Mouse (Mus musculus) macrophage (primary cell): ENCODE measurements around the gene Nop14. TPM values are rescaled to one million over a fixed set of nuclear protein-coding genes. Genes with fewer than 3 reads are reported as not detected.

Experiments used
- H3K27ac ChIP-seq: fragments of 350-480 bp; formaldehyde crosslinking; 2 replicates; pipeline ENCODE4 v1.9.0; 2021
- H3K36me3 ChIP-seq: fragments of 350-480 bp; formaldehyde crosslinking; 2 replicates; pipeline ENCODE4 v1.9.0; 2021; ENCODE audit errors: inconsistent target
- H3K4me3 ChIP-seq: fragments of 350-480 bp; formaldehyde crosslinking; 2 replicates; pipeline ENCODE4 v1.9.0; 2021; ENCODE audit errors: inconsistent target
- H3K79me2 ChIP-seq: fragments of 350-480 bp; formaldehyde crosslinking; 2 replicates; pipeline ENCODE4 v1.9.0; 2021; ENCODE audit errors: inconsistent target
- WGBS: methylation state at CpG from one replicate; pipeline ENCODE4 v1.1.7; 2026; ENCODE audit warnings: inconsistent platforms; ENCODE audit not compliant: missing documents; 5-methylcytosine and 5-hydroxymethylcytosine counted together
- polyA plus RNA-seq: library from polyadenylated mRNA; stranded (reverse); fragments of 250-400 nt; gene quantifications from 3 replicates; pipeline ENCODE4 v1.2.4, GENCODE M21; 2018; ENCODE audit warnings: inconsistent platforms

Gene Nop14
- polyA plus RNA-seq, 1 experiment from 2014 or later: 48.1 TPM

DNA sequence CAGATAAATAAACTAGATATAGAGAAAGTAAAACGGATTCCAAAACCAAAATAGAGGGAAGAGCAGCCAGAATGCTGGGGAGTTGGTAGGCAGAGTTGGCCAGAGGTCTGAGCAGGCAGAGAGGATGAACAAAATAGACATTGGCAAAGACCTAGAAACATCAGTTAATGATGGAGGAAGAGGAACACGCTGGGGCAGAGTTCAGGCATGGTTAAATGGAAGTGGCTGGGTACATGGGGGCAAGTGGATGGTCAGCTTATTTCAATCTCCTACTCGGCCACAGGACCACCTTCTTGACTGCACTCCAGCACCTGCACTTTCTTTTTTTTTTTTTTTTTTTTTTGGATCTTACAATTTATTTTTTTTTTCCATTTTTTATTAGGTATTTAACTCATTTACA lies 18.0 kb downstream of the Nop14 start:
- 100% methylated on average over 3 of the region's 3 CpGs for WGBS
- H3K36me3 ChIP-seq: peaks cover 72% of the 10 kb centered on the region
- no peak overlapping the region for H3K27ac ChIP-seq
- H3K79me2 ChIP-seq: no peaks in the 10 kb centered on the region
- no peak overlapping the region for H3K4me3 ChIP-seq

DNA sequence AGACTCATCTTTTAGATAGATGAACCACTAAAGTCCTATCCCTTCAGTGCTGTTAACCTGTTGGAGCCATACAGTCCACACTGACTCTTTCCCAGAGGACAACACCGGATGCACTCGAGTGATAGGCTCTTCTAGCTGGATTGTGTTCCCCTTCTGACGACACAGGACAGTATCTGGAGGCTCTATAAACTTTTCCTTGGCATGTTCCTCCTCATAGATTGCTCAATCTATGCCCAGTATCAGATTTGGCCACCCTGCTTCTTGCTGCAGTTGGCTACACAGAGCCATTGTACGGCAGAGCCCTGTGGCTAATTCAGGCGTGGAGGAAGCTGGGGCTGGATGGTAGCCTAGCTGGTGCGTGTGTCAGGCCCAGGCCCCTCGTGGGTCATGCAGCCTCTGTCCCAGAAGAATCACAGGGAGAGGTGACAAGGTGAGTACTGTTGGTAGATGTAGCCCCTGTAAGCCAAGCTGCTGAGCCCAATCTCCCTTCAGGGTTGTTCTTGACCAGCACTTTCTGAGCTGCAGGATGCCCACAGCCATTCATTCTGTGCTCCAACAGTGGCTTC lies 22.3 kb downstream of the Nop14 start:
- peak overlapping the region; percentile 76; the same call in 1 of the 2 replicates for H3K27ac ChIP-seq
- H3K4me3 ChIP-seq: peak overlapping the region; percentile 88; the same call in 1 of the 2 replicates
- H3K36me3 ChIP-seq: peaks cover 40% of the 10 kb centered on the region; the same call in 1 of the 2 replicates

DNA sequence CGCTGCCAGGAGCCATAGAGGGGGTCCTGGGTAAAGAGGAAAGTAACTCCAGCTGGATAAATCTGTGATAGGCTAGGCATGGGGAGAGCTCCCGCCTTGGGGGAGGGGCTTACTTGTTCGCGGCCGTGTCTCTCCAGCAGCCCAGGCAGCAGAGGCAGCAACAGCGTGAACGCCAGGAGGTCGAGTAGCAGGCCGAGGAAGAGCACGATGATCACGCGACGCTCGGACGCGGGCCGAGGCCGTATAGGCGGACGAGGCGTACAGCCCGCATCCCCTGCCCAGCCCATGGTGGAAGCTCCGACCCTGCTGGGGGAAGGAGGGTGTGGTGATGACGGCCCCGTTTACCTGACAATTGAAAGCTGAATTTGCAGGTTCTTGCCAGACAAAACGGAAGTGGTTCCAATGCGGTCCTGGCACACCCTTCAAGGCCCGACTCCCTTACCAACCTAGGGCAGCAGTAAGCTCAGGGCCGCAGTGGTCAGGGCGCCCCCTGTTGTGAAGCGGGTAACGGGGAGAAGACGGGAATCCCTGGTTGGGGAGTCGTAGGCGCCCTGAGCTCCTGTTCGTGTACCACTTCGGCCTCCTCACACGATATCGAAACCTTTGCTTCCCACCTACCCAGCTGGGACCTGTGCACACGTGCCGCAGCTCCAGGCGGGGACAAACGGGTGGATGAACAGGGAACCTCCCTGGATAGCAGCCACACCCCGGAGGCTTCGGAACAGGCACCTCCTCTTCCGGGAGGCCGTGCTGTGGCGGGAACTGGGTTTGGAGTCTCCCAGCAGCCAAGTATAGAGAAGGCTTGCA lies 23.3 kb downstream of the Nop14 start, which contains the start of gene Mfsd10:
Gene Mfsd10 (minus strand): TSS at position 732 of the 807 bp plus-strand sequence.
- peak within 1 kb of the TSS; percentile 88 for H3K4me3 ChIP-seq
- peaks cover 12% of the 10 kb centered on the region; the same call in 1 of the 2 replicates for H3K79me2 ChIP-seq
- WGBS: under 1% methylated on average over 46 of the region's 48 CpGs
- peak within 1 kb of the TSS; percentile 76 for H3K27ac ChIP-seq
- H3K36me3 ChIP-seq: peaks cover 49% of the 10 kb centered on the region

More for the DNA sequence above, 22.3 kb downstream of the Nop14 start:
- 30% methylated on average over 7 of the region's 7 CpGs for WGBS
- peaks cover 12% of the 10 kb centered on the region; the same call in 1 of the 2 replicates for H3K79me2 ChIP-seq

DNA sequence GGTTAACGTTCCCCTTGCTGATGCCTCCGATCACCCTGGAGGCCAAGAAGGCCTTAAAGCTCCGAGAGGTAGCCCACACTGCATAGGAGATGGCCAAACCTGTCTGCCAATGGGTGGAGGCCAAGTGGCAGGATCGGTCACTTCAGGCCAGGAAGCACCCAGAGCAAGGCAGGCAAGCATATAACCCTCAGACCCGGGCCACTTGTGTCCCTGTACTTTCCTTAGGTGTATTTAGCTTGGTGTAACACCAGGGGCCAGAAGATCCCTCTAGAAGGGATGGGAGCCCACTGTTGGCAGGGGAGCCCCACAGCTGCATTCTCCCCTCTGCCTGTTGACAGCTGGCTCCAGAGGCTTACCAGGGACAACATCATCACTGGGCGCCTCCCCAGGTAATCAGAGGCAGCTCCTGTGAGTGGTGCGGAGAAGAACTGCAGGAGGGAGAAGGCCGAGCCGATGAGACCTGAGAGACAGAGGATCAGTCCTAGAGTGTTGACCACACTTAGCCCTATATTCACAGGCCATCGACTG lies 24.2 kb downstream of the Nop14 start:
- Histone ChIP-seq H3K36me3 (peaks cover 50% of the 10 kb centered on the region), H3K27ac (peak overlapping the region; percentile 76; the same call in 1 of the 2 replicates), H3K4me3 (peak overlapping the region; percentile 88), H3K79me2 (peaks cover 12% of the 10 kb centered on the region; the same call in 1 of the 2 replicates)
- 88% methylated on average over 10 of the region's 10 CpGs for WGBS

DNA sequence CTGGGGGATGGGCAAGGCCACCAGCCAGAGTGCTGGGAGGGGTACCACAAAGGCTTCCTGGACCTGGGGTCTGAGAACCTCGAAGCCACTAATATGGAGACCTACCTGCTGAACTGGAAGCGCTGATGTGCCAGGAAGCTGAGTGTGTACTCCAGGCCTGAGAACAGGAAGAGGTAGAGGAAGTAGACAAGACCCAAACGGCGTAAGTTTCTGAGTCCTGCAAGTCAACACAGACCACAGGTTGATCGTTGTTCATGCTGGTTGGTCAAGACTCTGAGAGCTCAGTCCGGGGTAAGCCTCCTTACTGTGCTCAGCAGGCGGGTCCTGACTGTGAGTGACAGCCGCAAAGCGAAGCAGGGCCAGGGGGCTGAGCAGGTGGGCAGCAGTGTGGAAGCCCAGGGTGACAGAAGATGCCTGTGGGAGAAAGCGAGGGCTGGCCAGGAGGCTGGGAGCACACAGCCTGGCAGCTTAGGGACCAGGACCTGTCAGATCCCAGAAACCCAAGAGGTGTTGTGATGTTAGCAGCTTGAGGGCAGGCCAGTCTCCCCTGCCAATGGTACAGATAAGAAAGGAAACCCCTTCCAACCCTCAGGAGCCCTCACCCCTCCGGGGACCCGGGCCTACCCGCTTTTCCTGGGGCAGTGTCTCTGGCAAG lies 25.1 kb downstream of the Nop14 start:
- H3K79me2 ChIP-seq: peaks cover 12% of the 10 kb centered on the region; the same call in 1 of the 2 replicates
- H3K36me3 ChIP-seq: peaks cover 50% of the 10 kb centered on the region
- H3K4me3 ChIP-seq: no peak overlapping the region

DNA sequence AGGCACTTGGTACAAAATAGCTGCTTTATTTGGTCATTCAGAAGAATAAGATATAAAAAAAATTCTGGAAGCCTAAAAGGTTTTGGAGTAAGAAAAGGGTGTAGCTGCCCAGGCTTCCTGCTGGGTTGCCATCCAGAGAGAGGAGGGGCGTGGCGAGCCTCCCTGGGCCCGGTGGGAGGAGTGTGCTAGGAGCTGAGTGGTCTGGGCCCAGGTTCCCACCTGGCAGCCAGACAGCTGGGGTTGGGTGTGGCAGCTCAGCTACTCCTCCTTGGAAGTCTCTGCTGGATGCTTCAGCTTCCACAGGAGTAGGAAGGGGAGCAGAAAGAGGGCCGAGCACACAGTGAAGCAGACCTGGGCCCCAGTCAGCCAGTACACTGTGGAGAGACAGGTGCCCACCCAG lies 26.3 kb downstream of the Nop14 start:
- 82% methylated on average over 2 of the region's 4 CpGs for WGBS
- no peak overlapping the region for H3K4me3 ChIP-seq
- H3K36me3 ChIP-seq: peaks cover 51% of the 10 kb centered on the region
- H3K79me2 ChIP-seq: peaks cover 12% of the 10 kb centered on the region; the same call in 1 of the 2 replicates
- no peak overlapping the region for H3K27ac ChIP-seq

More for the DNA sequence above, 25.1 kb downstream of the Nop14 start:
- H3K27ac ChIP-seq: 0 out of 2 replicates have a peak overlapping the region, but pooled peaks have one; percentile 5
- 39% methylated on average over 13 of the region's 13 CpGs for WGBS

DNA sequence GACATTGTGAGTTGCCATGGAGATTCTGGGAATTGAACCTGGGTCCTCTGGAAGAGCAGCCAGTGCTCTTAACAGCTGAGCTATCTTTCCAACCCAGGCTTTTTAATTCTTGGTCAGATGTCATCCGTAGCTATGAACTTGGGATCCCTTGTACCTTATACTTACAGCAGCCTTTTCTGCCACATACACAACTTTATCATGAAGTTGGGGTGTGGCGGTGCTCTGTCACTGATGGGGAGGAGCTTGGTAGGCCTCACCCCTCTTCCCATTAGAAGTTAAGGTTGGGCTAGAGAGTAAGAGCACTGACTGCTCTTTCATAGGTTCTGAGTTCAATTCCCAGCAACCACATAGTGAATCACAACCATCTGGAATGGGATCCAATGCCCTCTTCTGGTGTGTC lies 27.0 kb downstream of the Nop14 start:
- WGBS: 94% methylated on average over 2 of the region's 2 CpGs
- H3K27ac ChIP-seq: no peak overlapping the region
- peaks cover 12% of the 10 kb centered on the region; the same call in 1 of the 2 replicates for H3K79me2 ChIP-seq
- peaks cover 53% of the 10 kb centered on the region for H3K36me3 ChIP-seq
- no peak overlapping the region for H3K4me3 ChIP-seq

DNA sequence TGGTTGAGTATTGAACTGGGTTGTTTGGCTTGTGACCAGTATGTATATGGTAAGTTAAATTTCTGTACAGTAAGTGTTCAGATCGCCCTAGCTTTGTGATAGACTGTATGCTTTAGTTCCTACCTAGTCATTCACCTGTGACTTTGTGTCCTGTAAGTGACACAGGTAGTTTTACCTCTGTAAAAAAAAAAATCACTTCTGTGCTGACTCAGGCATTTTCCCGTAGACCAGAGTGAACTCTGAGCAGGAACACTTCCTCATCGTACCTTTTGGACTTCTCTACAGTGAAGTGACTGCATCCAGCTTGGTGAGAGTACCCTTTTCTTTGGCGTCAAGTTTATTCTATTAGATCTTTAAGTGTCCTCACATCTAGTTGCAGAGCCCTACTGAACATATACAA lies 50.0 kb downstream of the Nop14 start:
- Histone ChIP-seq H3K4me3 (no peak overlapping the region), H3K79me2 (no peaks in the 10 kb centered on the region), H3K36me3 (peaks cover 71% of the 10 kb centered on the region), H3K27ac (no peak overlapping the region)
- WGBS: 76% methylated on average over 4 of the region's 4 CpGs

DNA sequence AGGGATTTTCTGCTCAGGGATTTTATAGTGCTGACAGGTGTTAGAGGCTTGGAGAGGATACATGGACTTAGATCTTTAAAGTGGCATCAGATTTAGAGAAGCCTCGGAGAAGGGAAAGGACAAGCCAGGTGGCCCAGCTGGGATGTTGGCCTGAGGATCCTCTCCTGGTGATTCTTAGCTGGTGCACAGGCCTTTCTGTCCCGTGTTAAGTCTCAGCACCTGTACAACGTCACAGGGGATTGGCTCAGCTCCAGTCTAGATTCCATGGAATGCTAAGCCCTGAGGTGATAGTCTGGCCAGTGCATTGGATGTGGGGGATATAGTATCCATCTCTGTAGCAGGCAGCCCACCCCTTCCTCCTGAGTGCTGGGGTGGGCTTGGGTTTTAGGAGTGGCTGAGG lies 51.7 kb downstream of the Nop14 start:
- Histone ChIP-seq H3K27ac (no peak overlapping the region), H3K36me3 (peaks cover 62% of the 10 kb centered on the region), H3K4me3 (no peak overlapping the region), H3K79me2 (no peaks in the 10 kb centered on the region)
- WGBS: 90% methylated on average over 3 of the region's 3 CpGs

DNA sequence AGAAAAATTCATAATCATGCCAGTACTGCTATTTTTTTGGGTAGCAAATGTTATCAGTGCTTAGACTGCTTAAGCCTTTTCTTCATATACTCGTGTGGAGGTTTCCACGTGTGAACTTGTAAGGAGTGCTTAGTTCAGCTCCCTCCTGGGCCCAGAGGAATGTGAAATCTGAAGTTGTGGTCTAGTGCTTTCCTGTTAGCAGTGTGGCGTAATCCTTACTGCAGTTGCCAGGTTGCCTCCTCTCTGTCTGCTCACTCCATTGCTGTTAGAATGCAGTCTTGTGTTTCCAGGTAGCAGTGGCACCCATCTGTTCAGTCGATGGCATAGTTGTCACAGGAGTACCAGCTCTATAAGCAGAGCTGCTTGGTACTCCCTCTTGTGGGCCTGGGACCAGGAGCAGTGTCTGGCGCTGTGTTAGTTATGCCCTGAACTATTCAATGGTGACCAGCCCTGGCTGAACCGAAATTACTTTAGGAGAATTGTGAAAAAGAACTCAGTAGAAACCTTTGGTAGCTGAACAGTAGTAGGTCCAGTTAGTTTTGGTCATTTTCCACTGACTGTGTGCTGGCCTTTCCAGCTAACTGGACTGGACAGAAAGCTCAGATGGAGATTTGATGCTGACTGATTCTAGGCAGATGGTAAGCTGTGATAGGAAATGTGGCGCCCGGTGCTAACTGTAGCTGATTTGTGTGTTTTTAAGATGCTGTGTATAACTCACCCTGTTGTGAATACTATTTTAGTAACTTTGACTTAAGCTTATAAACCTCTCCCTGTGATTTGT lies 52.7 kb downstream of the Nop14 start:
- H3K4me3 ChIP-seq: no peak overlapping the region
- peaks cover 65% of the 10 kb centered on the region for H3K36me3 ChIP-seq
- 60% methylated on average over 8 of the region's 8 CpGs for WGBS
- H3K27ac ChIP-seq: no peak overlapping the region
- H3K79me2 ChIP-seq: no peaks in the 10 kb centered on the region; the same call in 1 of the 2 replicates

DNA sequence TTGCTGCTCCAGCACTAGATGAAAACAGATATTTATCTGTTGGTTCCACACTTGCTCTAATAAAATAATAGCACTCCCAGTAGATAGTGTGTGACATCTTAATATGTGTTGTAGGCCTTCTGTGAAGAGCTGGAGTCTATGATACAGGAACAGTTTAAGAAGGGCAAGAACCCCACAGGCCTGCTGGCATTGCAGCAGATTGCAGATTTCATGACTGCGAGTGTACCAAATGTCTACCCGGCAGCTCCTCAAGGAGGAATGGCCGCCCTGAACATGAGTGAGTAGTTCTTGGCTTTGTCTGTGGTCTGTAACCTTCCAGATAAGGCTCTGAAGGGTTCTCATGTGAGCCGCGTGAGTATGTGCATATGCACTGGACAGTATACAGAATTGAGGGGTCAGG lies 55.4 kb downstream of the Nop14 start:
- Histone ChIP-seq H3K79me2 (no peaks in the 10 kb centered on the region; the same call in 1 of the 2 replicates), H3K27ac (no peak overlapping the region), H3K36me3 (peaks cover 65% of the 10 kb centered on the region), H3K4me3 (no peak overlapping the region)
- WGBS: 98% methylated on average over 5 of the region's 5 CpGs

DNA sequence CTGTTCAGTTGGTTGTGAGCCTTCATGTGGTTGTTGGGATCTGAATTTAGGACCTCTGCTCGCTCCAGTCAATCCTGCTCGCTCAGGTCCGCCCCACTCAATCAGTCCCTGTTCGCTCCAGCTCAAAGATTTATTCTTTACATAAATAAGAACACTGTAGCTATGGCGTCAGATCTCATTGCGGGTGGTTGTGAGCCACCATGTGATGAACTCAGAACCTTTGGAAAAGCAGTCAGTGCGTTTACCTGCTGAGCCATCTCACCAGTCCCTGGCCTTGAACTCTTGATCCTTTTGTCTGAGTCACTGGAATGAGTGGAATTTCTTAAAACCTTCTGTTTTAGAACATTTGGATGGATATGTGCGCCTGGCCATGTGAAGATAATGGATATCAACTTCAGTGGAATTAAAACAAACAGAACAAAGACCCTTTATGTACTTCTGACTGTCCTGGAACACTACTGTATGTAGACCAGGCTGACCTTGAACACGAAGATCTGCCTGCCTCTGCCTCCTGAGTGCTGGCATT lies 66.7 kb downstream of the Nop14 start:
- no peak overlapping the region for H3K27ac ChIP-seq
- peaks cover 8% of the 10 kb centered on the region; the same call in 1 of the 2 replicates for H3K36me3 ChIP-seq
- WGBS: 96% methylated on average over 9 of the region's 9 CpGs
- peaks cover 84% of the 10 kb centered on the region for H3K79me2 ChIP-seq
- no peak overlapping the region for H3K4me3 ChIP-seq

DNA sequence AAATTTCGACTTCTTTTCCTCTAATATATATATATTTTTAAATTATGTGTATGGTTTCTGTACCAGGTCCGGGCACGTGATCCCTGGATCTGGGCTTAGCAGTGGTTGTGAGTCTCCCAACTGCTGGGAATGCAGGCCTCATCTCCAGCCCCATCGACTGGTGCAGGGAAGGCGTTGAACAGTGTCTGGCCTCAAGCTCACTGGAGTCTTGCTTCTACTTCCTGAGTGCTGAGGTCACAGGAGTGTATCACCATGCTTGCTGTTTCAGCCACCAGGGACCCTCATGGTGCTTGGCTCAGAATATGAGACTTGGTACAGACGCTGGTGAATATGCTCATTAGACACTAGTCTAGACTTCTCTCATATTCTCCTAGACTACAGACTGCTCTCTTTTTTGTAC lies 67.3 kb downstream of the Nop14 start:
- H3K4me3 ChIP-seq: no peak overlapping the region
- 86% methylated on average over 6 of the region's 6 CpGs for WGBS

More for the DNA sequence above, 67.3 kb downstream of the Nop14 start:
- Histone ChIP-seq H3K27ac (no peak overlapping the region), H3K79me2 (peaks cover 90% of the 10 kb centered on the region), H3K36me3 (peaks cover 2% of the 10 kb centered on the region; the same call in 1 of the 2 replicates)
